Mouse (Mus musculus): Measurements from ENCODE around the gene Arl8a.
"Not testable (repeated sequence)": the region's sequence is repeated elsewhere in the genome, so short reads cannot be mapped to it uniquely, and the experiment has no call there.

Arl8a gene

GRCm38 (mm10) chr1:135170299-135170698, 23.7 kb downstream of the Arl8a start:
- no peak for DNase-seq (ENCODE audit: low spot score)

GRCm38 (mm10) chr1:135171202-135171601, 24.6 kb downstream of the Arl8a start:
- DNase-seq (ENCODE audit: low spot score), result no peak

- DNase-seq (ENCODE audit: low spot score), result no peak
Observed at GRCm38 (mm10) chr1:135171984-135172383, 25.4 kb downstream of the Arl8a start.

- no peak for DNase-seq (ENCODE audit: low spot score)
Observed at GRCm38 (mm10) chr1:135173311-135173710, 26.7 kb downstream of the Arl8a start.

- DNase-seq (ENCODE audit: low spot score), result no peak
Observed at GRCm38 (mm10) chr1:135175176-135175575, 28.6 kb downstream of the Arl8a start.

GRCm38 (mm10) chr1:135177724-135178123, 31.1 kb downstream of the Arl8a start:
- DNase-seq (ENCODE audit: low spot score), result no peak

- DNase-seq (ENCODE audit: low spot score), result no peak
Observed at GRCm38 (mm10) chr1:135178863-135179262, 32.2 kb downstream of the Arl8a start.

- DNase-seq (ENCODE audit: low spot score), result no peak
Observed at GRCm38 (mm10) chr1:135180830-135181229, 34.2 kb downstream of the Arl8a start.

GRCm38 (mm10) chr1:135181275-135181674, 34.7 kb downstream of the Arl8a start:
- no peak for DNase-seq (ENCODE audit: low spot score)

- no peak for DNase-seq (ENCODE audit: low spot score)
Observed at GRCm38 (mm10) chr1:135181880-135182623, 35.4 kb downstream of the Arl8a start.

GRCm38 (mm10) chr1:135182975-135183374, 36.4 kb downstream of the Arl8a start:
- DNase-seq (ENCODE audit: low spot score), result no peak

- no peak for DNase-seq (ENCODE audit: low spot score)
Observed at GRCm38 (mm10) chr1:135183448-135183847, 36.8 kb downstream of the Arl8a start.

- DNase-seq (ENCODE audit: low spot score), result no peak
Observed at GRCm38 (mm10) chr1:135183941-135184570, 37.4 kb downstream of the Arl8a start.

GRCm38 (mm10) chr1:135185936-135186335, 39.3 kb downstream of the Arl8a start:
- no peak for DNase-seq (ENCODE audit: low spot score)

GRCm38 (mm10) chr1:135186427-135186826, 39.8 kb downstream of the Arl8a start:
- no peak for DNase-seq (ENCODE audit: low spot score)

GRCm38 (mm10) chr1:135187016-135187415, 40.4 kb downstream of the Arl8a start:
- DNase-seq (ENCODE audit: low spot score), result not testable (repeated sequence)

GRCm38 (mm10) chr1:135188197-135188596, 41.6 kb downstream of the Arl8a start:
- DNase-seq (ENCODE audit: low spot score), result no peak

GRCm38 (mm10) chr1:135189186-135189585, 42.6 kb downstream of the Arl8a start:
- no peak for DNase-seq (ENCODE audit: low spot score)

- DNase-seq (ENCODE audit: low spot score), result not testable (repeated sequence)
Observed at GRCm38 (mm10) chr1:135194335-135194734, 47.7 kb downstream of the Arl8a start.

GRCm38 (mm10) chr1:135195907-135196440, 49.4 kb downstream of the Arl8a start:
- DNase-seq (ENCODE audit: low spot score), result no peak

GRCm38 (mm10) chr1:135198412-135198811, 51.8 kb downstream of the Arl8a start:
- DNase-seq (ENCODE audit: low spot score), result no peak

GRCm38 (mm10) chr1:135199014-135199819, 52.6 kb downstream of the Arl8a start:
- DNase-seq (ENCODE audit: low spot score), result no peak
